Mouse (Mus musculus): Measurements from ENCODE around the gene Cep250. TPM values are rescaled to one million over a fixed set of nuclear protein-coding genes. Genes with fewer than 3 reads are reported as not detected.

Gene Cep250
- polyA plus RNA-seq, 1 experiment from 2014 or later = 6.9 TPM

GRCm38 (mm10) chr2:155987131-155987530 is 30.9 kb downstream of the Cep250 start:
- H3K36me3 ChIP-seq (ENCODE audit: control insufficient read depth, insufficient read depth) = peaks cover 55% of the 10 kb centered on the region
- H3K27me3 ChIP-seq (ENCODE audit: control insufficient read depth, insufficient read depth, low read length) = no peaks in the 10 kb centered on the region
- ATAC-seq (replicated peaks; ENCODE audit: extremely low read depth, insufficient read depth, low FRiP score) = no peak
- H3K9me3 ChIP-seq (replicated peaks; ENCODE audit: control insufficient read depth, low read length) = no peaks in the 10 kb centered on the region
- H3K4me2 ChIP-seq (ENCODE audit: low read depth, low read length) = no peak overlapping the region
- H3K4me1 ChIP-seq (ENCODE audit: control insufficient read depth, insufficient read depth, low read length) = peaks cover 14% of the 10 kb centered on the region
- no peak overlapping the region for H3K9ac ChIP-seq (ENCODE audit: low read length)
- H3K4me3 ChIP-seq (ENCODE audit: low read length) = no peak overlapping the region
- 94% methylated on average over 6 of the region's 6 CpGs for WGBS
- H3K27ac ChIP-seq (ENCODE audit: low read length) = no peak overlapping the region

DNA sequence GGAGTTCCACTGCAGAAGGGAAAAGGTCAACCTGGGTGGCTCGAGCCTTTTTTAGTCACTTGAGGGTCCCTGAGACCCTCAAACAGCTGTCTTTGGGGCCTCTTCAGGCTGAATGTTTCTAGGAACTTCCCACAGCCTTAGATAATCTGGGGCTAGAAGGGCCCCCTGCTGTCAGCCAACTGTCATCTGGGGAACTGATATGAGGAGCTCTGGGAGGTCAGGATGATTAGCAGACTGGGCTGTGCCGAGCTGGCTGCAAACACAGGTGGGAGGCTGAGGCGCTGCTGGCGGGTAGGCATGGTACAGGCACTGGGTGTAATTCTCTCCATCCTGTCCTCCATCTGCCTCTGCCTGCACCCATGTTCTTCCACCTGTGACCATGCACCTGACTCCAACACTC is 32.8 kb downstream of the Cep250 start:
- Histone ChIP-seq H3K27ac (ENCODE audit: low read length) (no peak overlapping the region), H3K36me3 (ENCODE audit: control insufficient read depth, insufficient read depth) (peaks cover 46% of the 10 kb centered on the region), H3K4me1 (ENCODE audit: control insufficient read depth, insufficient read depth, low read length) (peaks cover 15% of the 10 kb centered on the region), H3K27me3 (ENCODE audit: control insufficient read depth, insufficient read depth, low read length) (no peaks in the 10 kb centered on the region), H3K4me3 (ENCODE audit: low read length) (no peak overlapping the region), H3K9ac (ENCODE audit: low read length) (no peak overlapping the region), H3K9me3 (replicated peaks; ENCODE audit: control insufficient read depth, low read length) (no peaks in the 10 kb centered on the region), H3K4me2 (ENCODE audit: low read depth, low read length) (no peak overlapping the region)
- WGBS = 34% methylated on average over 4 of the region's 4 CpGs
- no peak; the same call in 1 of the 2 replicates for ATAC-seq (replicated peaks; ENCODE audit: extremely low read depth, insufficient read depth, low FRiP score)

GRCm38 (mm10) chr2:155991151-155991550 is 34.9 kb downstream of the Cep250 start:
- Histone ChIP-seq H3K27ac (ENCODE audit: low read length) (no peak overlapping the region), H3K9me3 (replicated peaks; ENCODE audit: control insufficient read depth, low read length) (no peaks in the 10 kb centered on the region), H3K36me3 (ENCODE audit: control insufficient read depth, insufficient read depth) (peaks cover 48% of the 10 kb centered on the region), H3K9ac (ENCODE audit: low read length) (no peak overlapping the region; the same call in 1 of the 2 replicates), H3K4me2 (ENCODE audit: low read depth, low read length) (no peak overlapping the region), H3K4me3 (ENCODE audit: low read length) (no peak overlapping the region), H3K27me3 (ENCODE audit: control insufficient read depth, insufficient read depth, low read length) (no peaks in the 10 kb centered on the region), H3K4me1 (ENCODE audit: control insufficient read depth, insufficient read depth, low read length) (peaks cover 15% of the 10 kb centered on the region)
- WGBS = 81% methylated on average over 10 of the region's 10 CpGs
- no peak for ATAC-seq (replicated peaks; ENCODE audit: extremely low read depth, insufficient read depth, low FRiP score)

DNA sequence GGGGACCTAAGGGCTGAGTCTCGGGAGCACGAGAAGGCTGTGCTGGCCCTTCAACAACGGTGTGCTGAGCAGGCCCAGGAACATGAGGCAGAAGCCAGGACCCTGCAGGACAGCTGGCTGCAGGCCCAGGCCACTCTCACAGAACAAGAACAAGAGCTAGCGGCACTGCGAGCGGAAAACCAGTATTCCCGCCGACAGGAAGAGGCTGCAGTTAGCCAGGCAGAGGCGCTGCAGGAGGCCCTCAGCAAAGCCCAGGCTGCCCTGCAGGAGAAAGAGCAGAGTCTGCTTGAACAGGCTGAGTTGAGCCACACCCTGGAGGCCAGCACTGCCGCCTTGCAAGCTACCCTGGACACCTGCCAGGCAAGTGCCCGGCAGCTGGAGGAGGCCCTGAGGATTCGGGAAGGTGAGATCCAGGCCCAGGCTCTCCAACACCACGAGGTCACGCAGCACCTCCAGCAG is 35.6 kb downstream of the Cep250 start:
- no peaks in the 10 kb centered on the region for H3K9me3 ChIP-seq (replicated peaks; ENCODE audit: control insufficient read depth, low read length)
- H3K9ac ChIP-seq (ENCODE audit: low read length) = peak overlapping the region; percentile 34; the same call in 1 of the 2 replicates
- peak; percentile 60 for ATAC-seq (replicated peaks; ENCODE audit: extremely low read depth, insufficient read depth, low FRiP score)

GRCm38 (mm10) chr2:156005393-156005792 is 49.1 kb downstream of the Cep250 start:
- H3K9ac ChIP-seq (ENCODE audit: low read length) = no peak overlapping the region
- peaks cover 4% of the 10 kb centered on the region; the same call in 1 of the 2 replicates for H3K9me3 ChIP-seq (replicated peaks; ENCODE audit: control insufficient read depth, low read length)
- H3K27me3 ChIP-seq (ENCODE audit: control insufficient read depth, insufficient read depth, low read length) = no peaks in the 10 kb centered on the region
- ATAC-seq (replicated peaks; ENCODE audit: extremely low read depth, insufficient read depth, low FRiP score) = no peak
- no peak overlapping the region for H3K4me2 ChIP-seq (ENCODE audit: low read depth, low read length)
- peaks cover 11% of the 10 kb centered on the region for H3K4me1 ChIP-seq (ENCODE audit: control insufficient read depth, insufficient read depth, low read length)
- no peak overlapping the region for H3K27ac ChIP-seq (ENCODE audit: low read length)
- H3K4me3 ChIP-seq (ENCODE audit: low read length) = no peak overlapping the region
- 93% methylated on average over 4 of the region's 4 CpGs for WGBS
- peaks cover 3% of the 10 kb centered on the region for H3K36me3 ChIP-seq (ENCODE audit: control insufficient read depth, insufficient read depth)

More for the DNA sequence above, 35.6 kb downstream of the Cep250 start:
- WGBS = 45% methylated on average over 14 of the region's 14 CpGs
- Histone ChIP-seq H3K4me2 (ENCODE audit: low read depth, low read length) (no peak overlapping the region), H3K4me3 (ENCODE audit: low read length) (no peak overlapping the region), H3K4me1 (ENCODE audit: control insufficient read depth, insufficient read depth, low read length) (peaks cover 15% of the 10 kb centered on the region), H3K36me3 (ENCODE audit: control insufficient read depth, insufficient read depth) (peaks cover 52% of the 10 kb centered on the region), H3K27me3 (ENCODE audit: control insufficient read depth, insufficient read depth, low read length) (no peaks in the 10 kb centered on the region), H3K27ac (ENCODE audit: low read length) (peak overlapping the region; percentile 36)

DNA sequence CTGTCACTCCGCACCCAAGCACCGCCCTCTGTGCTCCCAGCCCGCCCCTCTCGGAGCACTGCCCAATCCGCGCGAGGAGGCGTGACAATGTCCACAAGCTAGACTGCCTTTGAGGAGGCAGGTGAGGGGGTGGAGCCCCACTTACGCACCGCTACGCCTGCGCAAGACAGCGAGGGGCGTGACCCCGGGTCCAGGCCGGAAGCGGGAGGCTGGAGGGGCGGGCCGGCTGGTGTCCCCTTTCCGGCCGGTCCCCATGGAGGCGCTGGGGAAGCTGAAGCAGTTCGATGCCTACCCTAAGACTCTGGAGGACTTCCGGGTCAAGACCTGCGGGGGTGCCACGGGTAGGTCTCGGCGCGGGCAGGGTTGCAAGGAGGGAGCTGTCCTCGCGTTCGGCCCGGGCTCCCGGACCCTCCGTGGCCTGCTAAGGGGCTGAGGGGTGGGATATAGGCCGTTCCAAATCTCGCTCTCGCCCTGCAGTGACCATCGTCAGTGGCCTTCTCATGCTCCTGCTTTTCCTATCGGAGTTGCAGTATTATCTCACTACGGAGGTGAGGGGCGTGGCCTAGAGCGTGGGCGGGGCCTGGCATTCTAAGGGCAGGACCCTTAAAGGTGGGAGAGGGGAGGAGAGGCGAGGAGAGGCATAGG is 51.8 kb downstream of the Cep250 start, which contains the start of the genes 6430550D23Rik and Ergic3:
TSS of gene 6430550D23Rik (minus strand) at position 90 of the 645 bp plus-strand sequence.
TSS of gene Ergic3 (plus strand) at position 158 of the 645 bp plus-strand sequence.
- Histone ChIP-seq H3K27me3 (ENCODE audit: control insufficient read depth, insufficient read depth, low read length) (no peaks in the 10 kb centered on the region), H3K4me1 (ENCODE audit: control insufficient read depth, insufficient read depth, low read length) (peaks cover 11% of the 10 kb centered on the region), H3K36me3 (ENCODE audit: control insufficient read depth, insufficient read depth) (peaks cover 22% of the 10 kb centered on the region), H3K27ac (ENCODE audit: low read length) (peak within 1 kb of the TSS; percentile 78), H3K4me3 (ENCODE audit: low read length) (peak within 1 kb of the TSS; percentile 94), H3K4me2 (ENCODE audit: low read depth, low read length) (peak within 1 kb of the TSS; percentile 89), H3K9ac (ENCODE audit: low read length) (peak within 1 kb of the TSS; percentile 91), H3K9me3 (replicated peaks; ENCODE audit: control insufficient read depth, low read length) (peaks cover 4% of the 10 kb centered on the region; the same call in 1 of the 2 replicates)
- peak; percentile 100 for ATAC-seq (replicated peaks; ENCODE audit: extremely low read depth, insufficient read depth, low FRiP score)
- WGBS = under 1% methylated on average over 44 of the region's 45 CpGs

- ATAC-seq (replicated peaks; ENCODE audit: extremely low read depth, insufficient read depth, low FRiP score) = no peak
- Histone ChIP-seq H3K9ac (ENCODE audit: low read length) (no peak overlapping the region), H3K27me3 (ENCODE audit: control insufficient read depth, insufficient read depth, low read length) (no peaks in the 10 kb centered on the region), H3K4me1 (ENCODE audit: control insufficient read depth, insufficient read depth, low read length) (no peaks in the 10 kb centered on the region), H3K4me2 (ENCODE audit: low read depth, low read length) (no peak overlapping the region), H3K36me3 (ENCODE audit: control insufficient read depth, insufficient read depth) (peaks cover 40% of the 10 kb centered on the region), H3K9me3 (replicated peaks; ENCODE audit: control insufficient read depth, low read length) (no peaks in the 10 kb centered on the region), H3K27ac (ENCODE audit: low read length) (no peak overlapping the region), H3K4me3 (ENCODE audit: low read length) (no peak overlapping the region)
- 87% methylated on average over 3 of the region's 3 CpGs for WGBS
Observed at GRCm38 (mm10) chr2:156018106-156018505, 61.8 kb downstream of the Cep250 start.

- no peak overlapping the region for H3K27ac ChIP-seq (ENCODE audit: low read length)
- peaks cover 20% of the 10 kb centered on the region for H3K36me3 ChIP-seq (ENCODE audit: control insufficient read depth, insufficient read depth)
- no peak overlapping the region for H3K4me3 ChIP-seq (ENCODE audit: low read length)
- no peaks in the 10 kb centered on the region for H3K9me3 ChIP-seq (replicated peaks; ENCODE audit: control insufficient read depth, low read length)
- WGBS = 62% methylated on average over 8 of the region's 8 CpGs
- ATAC-seq (replicated peaks; ENCODE audit: extremely low read depth, insufficient read depth, low FRiP score) = no peak
- no peak overlapping the region for H3K4me2 ChIP-seq (ENCODE audit: low read depth, low read length)
- no peaks in the 10 kb centered on the region for H3K4me1 ChIP-seq (ENCODE audit: control insufficient read depth, insufficient read depth, low read length)
- H3K9ac ChIP-seq (ENCODE audit: low read length) = no peak overlapping the region
- H3K27me3 ChIP-seq (ENCODE audit: control insufficient read depth, insufficient read depth, low read length) = no peaks in the 10 kb centered on the region
Observed at GRCm38 (mm10) chr2:156021219-156021618, 65.0 kb downstream of the Cep250 start.

- Histone ChIP-seq H3K27me3 (ENCODE audit: control insufficient read depth, insufficient read depth, low read length) (no peaks in the 10 kb centered on the region), H3K4me1 (ENCODE audit: control insufficient read depth, insufficient read depth, low read length) (no peaks in the 10 kb centered on the region), H3K4me2 (ENCODE audit: low read depth, low read length) (no peak overlapping the region), H3K27ac (ENCODE audit: low read length) (no peak overlapping the region), H3K36me3 (ENCODE audit: control insufficient read depth, insufficient read depth) (peaks cover 15% of the 10 kb centered on the region), H3K4me3 (ENCODE audit: low read length) (no peak overlapping the region), H3K9ac (ENCODE audit: low read length) (no peak overlapping the region), H3K9me3 (replicated peaks; ENCODE audit: control insufficient read depth, low read length) (no peaks in the 10 kb centered on the region)
- 80% methylated on average over 2 of the region's 2 CpGs for WGBS
- ATAC-seq (replicated peaks; ENCODE audit: extremely low read depth, insufficient read depth, low FRiP score) = no peak
Observed at GRCm38 (mm10) chr2:156021765-156022164, 65.5 kb downstream of the Cep250 start.
